Mouse (Mus musculus): ENCODE results near the gene Prpsap1. TPM values are rescaled to one million over a fixed set of nuclear protein-coding genes. Genes with fewer than 3 reads are reported as not detected.
"Not testable (repeated sequence)": the region's sequence is repeated elsewhere in the genome, so short reads cannot be mapped to it uniquely, and the experiment has no call there.

Prpsap1 gene
- polyA plus RNA-seq, 1 experiment from 2014 or later: 181 TPM

DNA sequence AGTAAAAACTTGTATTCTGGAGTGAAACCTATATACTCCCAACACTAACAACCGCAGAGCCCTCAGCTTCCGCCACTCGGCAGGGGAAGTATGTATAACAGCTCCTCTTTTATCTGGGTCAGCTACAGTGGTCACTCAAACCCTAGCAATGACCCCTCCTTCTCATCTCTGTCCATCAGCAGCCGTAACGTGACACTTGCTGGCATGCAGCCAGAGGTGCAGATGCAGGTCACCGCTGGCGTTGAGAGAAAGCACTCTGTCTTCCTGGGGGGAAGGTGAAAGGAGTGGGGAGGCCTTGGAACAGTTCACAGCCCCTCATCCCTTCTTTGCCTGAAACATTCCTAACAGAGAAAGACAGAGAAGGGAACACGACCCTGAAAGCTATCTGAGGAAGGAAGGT, 14.2 kb downstream of the Prpsap1 start:
- Histone ChIP-seq H3K27me3 (replicated peaks; ENCODE audit: control insufficient read depth, insufficient read depth, low read length) (no peaks in the 10 kb centered on the region), H3K4me3 (ENCODE audit: low read length) (no peak overlapping the region), H3K4me2 (ENCODE audit: low read length) (no peak overlapping the region), H3K4me1 (ENCODE audit: control insufficient read depth, insufficient read depth, low read depth, low read length) (no peaks in the 10 kb centered on the region), H3K9me3 (ENCODE audit: control insufficient read depth, low read length) (no peaks in the 10 kb centered on the region), H3K9ac (ENCODE audit: low read depth, low read length) (no peak overlapping the region), H3K36me3 (ENCODE audit: control insufficient read depth, insufficient read depth, low read length) (peaks cover 49% of the 10 kb centered on the region), H3K27ac (ENCODE audit: low read depth, low read length) (no peak overlapping the region)
- no peak for ATAC-seq
- 59% methylated on average over 8 of the region's 8 CpGs for WGBS

DNA sequence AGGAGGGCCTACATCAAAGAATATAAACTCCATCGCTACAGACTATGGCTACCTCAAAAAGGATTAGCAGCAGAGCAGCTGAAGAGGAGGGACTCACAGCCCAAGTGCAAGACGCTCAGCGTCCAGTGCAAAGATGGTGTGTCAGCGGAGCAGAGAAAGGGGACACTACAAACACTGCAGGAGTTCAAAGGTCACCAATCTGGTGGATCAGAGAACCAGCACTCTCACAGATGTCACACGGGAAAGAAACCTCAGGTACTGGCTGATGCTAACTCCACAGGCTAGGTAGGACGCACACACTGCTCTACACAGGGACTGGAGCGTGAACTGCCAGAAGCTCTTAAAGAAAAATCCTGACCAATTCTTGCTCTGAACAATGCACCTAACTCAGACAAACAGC, 15.0 kb downstream of the Prpsap1 start:
- WGBS: 85% methylated on average over 7 of the region's 7 CpGs
- no peak for ATAC-seq
- H3K36me3 ChIP-seq (ENCODE audit: control insufficient read depth, insufficient read depth, low read length): peaks cover 42% of the 10 kb centered on the region
- H3K4me3 ChIP-seq (ENCODE audit: low read length): no peak overlapping the region
- H3K27ac ChIP-seq (ENCODE audit: low read depth, low read length): no peak overlapping the region
- H3K9me3 ChIP-seq (ENCODE audit: control insufficient read depth, low read length): no peaks in the 10 kb centered on the region
- H3K9ac ChIP-seq (ENCODE audit: low read depth, low read length): no peak overlapping the region
- no peaks in the 10 kb centered on the region for H3K4me1 ChIP-seq (ENCODE audit: control insufficient read depth, insufficient read depth, low read depth, low read length)
- H3K4me2 ChIP-seq (ENCODE audit: low read length): no peak overlapping the region
- no peaks in the 10 kb centered on the region for H3K27me3 ChIP-seq (replicated peaks; ENCODE audit: control insufficient read depth, insufficient read depth, low read length)

DNA sequence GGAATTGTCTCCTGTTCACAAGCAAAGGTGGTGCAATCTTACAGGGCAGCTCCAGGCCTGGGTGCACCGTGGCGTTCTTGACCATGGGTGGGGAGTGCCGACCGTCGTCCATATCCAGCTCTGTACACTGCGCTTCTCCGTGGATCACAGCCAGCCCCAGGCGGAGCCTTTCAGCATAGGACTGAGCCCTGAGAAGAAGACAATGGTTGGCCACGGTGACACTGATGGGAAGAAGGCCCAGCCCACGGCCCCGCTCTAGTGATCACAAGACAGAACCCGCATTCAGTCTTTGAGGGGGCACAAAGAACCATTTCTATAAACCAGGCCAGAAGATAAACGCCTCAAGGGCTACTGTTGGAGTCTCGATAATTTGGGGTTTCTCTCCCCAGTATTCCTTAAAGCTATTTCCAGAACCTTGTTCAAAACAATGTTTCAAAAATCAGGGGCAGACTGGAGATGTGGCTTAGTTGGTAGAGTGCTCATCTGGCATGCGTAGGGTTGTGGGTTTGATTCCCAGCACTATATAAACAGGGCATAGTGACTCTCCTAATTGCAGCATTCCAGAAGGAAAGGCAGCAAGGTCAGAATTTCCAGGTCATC, 16.7 kb downstream of the Prpsap1 start:
- H3K9me3 ChIP-seq (ENCODE audit: control insufficient read depth, low read length): no peaks in the 10 kb centered on the region
- H3K27ac ChIP-seq (ENCODE audit: low read depth, low read length): no peak overlapping the region
- H3K27me3 ChIP-seq (replicated peaks; ENCODE audit: control insufficient read depth, insufficient read depth, low read length): no peaks in the 10 kb centered on the region
- H3K4me1 ChIP-seq (ENCODE audit: control insufficient read depth, insufficient read depth, low read depth, low read length): no peaks in the 10 kb centered on the region
- H3K9ac ChIP-seq (ENCODE audit: low read depth, low read length): no peak overlapping the region
- H3K36me3 ChIP-seq (ENCODE audit: control insufficient read depth, insufficient read depth, low read length): peaks cover 48% of the 10 kb centered on the region
- 73% methylated on average over 15 of the region's 15 CpGs for WGBS
- H3K4me2 ChIP-seq (ENCODE audit: low read length): no peak overlapping the region
- no peak overlapping the region for H3K4me3 ChIP-seq (ENCODE audit: low read length)
- no peak for ATAC-seq

DNA sequence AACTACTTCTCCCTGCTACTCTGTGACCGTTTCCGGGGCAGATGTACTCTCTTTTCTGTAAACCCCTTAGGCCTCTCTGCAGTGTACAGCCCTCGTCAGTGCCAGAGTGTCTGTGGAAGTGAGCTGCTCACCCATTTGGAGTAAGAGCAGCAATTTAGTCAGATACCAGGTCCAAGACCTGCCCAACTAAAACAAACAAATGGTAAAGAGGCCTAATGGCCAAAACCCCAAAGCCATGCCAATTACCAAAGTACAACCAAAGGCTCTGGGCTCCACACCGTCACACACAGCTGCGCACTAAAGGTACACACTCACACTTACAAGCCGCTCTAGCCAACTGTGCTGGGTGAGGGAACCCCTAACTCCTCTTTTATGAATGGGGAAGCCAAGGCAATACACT, 17.3 kb downstream of the Prpsap1 start:
- H3K4me1 ChIP-seq (ENCODE audit: control insufficient read depth, insufficient read depth, low read depth, low read length): no peaks in the 10 kb centered on the region
- WGBS: 95% methylated on average over 6 of the region's 6 CpGs
- no peak overlapping the region for H3K9ac ChIP-seq (ENCODE audit: low read depth, low read length)
- H3K27me3 ChIP-seq (replicated peaks; ENCODE audit: control insufficient read depth, insufficient read depth, low read length): no peaks in the 10 kb centered on the region
- no peak overlapping the region for H3K4me2 ChIP-seq (ENCODE audit: low read length)
- ATAC-seq: no peak
- H3K36me3 ChIP-seq (ENCODE audit: control insufficient read depth, insufficient read depth, low read length): peaks cover 49% of the 10 kb centered on the region
- no peaks in the 10 kb centered on the region for H3K9me3 ChIP-seq (ENCODE audit: control insufficient read depth, low read length)
- H3K27ac ChIP-seq (ENCODE audit: low read depth, low read length): no peak overlapping the region
- no peak overlapping the region for H3K4me3 ChIP-seq (ENCODE audit: low read length)

DNA sequence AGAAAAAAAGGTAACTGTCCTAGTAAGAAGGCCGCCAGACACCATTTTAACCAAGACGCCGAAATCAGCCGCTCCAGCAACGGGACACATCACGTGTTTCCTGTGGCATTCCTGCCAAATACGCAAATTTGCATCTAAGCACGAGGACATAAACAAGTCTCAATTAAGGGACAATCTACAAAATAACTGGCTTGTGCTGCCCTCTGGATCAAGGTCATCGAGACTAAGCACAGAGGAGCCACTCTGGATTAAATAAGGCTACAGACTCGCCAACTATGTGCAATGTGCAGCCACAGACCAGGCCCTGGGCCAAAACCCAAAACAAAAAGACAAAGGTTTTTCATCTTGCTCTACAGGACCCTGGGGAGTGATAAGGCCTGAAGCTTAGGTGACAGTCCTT, 18.0 kb downstream of the Prpsap1 start:
- H3K4me1 ChIP-seq (ENCODE audit: control insufficient read depth, insufficient read depth, low read depth, low read length): no peaks in the 10 kb centered on the region
- H3K9ac ChIP-seq (ENCODE audit: low read depth, low read length): no peak overlapping the region
- no peaks in the 10 kb centered on the region for H3K27me3 ChIP-seq (replicated peaks; ENCODE audit: control insufficient read depth, insufficient read depth, low read length)
- H3K9me3 ChIP-seq (ENCODE audit: control insufficient read depth, low read length): no peaks in the 10 kb centered on the region
- 81% methylated on average over 10 of the region's 10 CpGs for WGBS
- H3K36me3 ChIP-seq (ENCODE audit: control insufficient read depth, insufficient read depth, low read length): peaks cover 52% of the 10 kb centered on the region
- no peak overlapping the region for H3K4me3 ChIP-seq (ENCODE audit: low read length)
- H3K4me2 ChIP-seq (ENCODE audit: low read length): no peak overlapping the region
- H3K27ac ChIP-seq (ENCODE audit: low read depth, low read length): no peak overlapping the region
- no peak for ATAC-seq

DNA sequence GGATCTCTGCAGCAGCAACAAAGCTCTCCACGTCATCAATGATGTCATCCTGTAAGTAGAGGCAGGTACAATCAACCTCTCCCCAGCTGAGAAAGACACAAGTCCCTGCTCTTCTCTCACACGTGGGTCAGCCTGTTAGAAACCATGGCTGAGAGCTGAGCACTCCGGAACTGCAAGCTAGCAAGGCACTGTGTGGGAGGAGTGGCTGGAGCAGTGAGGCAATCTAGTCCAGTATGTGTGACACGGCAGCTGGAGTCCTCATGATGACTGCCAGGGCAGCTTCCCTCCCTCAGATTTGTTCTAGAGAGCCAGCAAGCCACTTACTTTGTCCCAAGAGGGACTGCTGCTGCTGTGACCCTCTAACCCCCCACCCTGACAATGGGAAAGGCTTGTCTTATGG, 21.7 kb downstream of the Prpsap1 start:
- H3K9ac ChIP-seq (ENCODE audit: low read depth, low read length): no peak overlapping the region
- H3K4me2 ChIP-seq (ENCODE audit: low read length): no peak overlapping the region
- no peaks in the 10 kb centered on the region for H3K27me3 ChIP-seq (replicated peaks; ENCODE audit: control insufficient read depth, insufficient read depth, low read length)
- no peak for ATAC-seq
- no peaks in the 10 kb centered on the region for H3K4me1 ChIP-seq (ENCODE audit: control insufficient read depth, insufficient read depth, low read depth, low read length)
- 89% methylated on average over 4 of the region's 4 CpGs for WGBS
- H3K27ac ChIP-seq (ENCODE audit: low read depth, low read length): no peak overlapping the region
- H3K4me3 ChIP-seq (ENCODE audit: low read length): no peak overlapping the region
- peaks cover 35% of the 10 kb centered on the region for H3K36me3 ChIP-seq (ENCODE audit: control insufficient read depth, insufficient read depth, low read length)
- H3K9me3 ChIP-seq (ENCODE audit: control insufficient read depth, low read length): no peaks in the 10 kb centered on the region

DNA sequence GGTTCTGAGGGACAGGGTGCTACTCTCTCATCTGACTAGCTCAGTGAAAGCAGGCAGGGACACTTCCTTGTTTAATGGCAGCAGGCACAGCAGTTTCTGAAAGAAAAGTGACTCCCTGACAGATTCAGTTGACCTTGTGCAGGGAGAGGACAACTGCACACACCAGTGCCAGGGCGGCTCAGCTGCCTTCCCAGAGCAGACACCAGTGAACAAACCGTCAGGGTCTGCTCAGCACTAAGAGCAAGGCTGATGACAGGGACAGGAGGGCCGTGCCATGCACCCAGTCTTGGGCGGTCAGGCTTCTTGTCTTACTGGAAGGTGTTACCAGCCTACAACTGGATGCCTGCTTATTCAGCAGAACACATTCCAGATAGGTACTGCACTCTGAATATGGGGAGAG, 23.1 kb downstream of the Prpsap1 start:
- no peak overlapping the region for H3K9ac ChIP-seq (ENCODE audit: low read depth, low read length)
- no peaks in the 10 kb centered on the region for H3K9me3 ChIP-seq (ENCODE audit: control insufficient read depth, low read length)
- H3K4me1 ChIP-seq (ENCODE audit: control insufficient read depth, insufficient read depth, low read depth, low read length): no peaks in the 10 kb centered on the region
- H3K36me3 ChIP-seq (ENCODE audit: control insufficient read depth, insufficient read depth, low read length): peaks cover 32% of the 10 kb centered on the region
- no peak for ATAC-seq
- H3K4me2 ChIP-seq (ENCODE audit: low read length): no peak overlapping the region
- no peak overlapping the region for H3K4me3 ChIP-seq (ENCODE audit: low read length)
- no peak overlapping the region for H3K27ac ChIP-seq (ENCODE audit: low read depth, low read length)
- 92% methylated on average over 4 of the region's 4 CpGs for WGBS
- H3K27me3 ChIP-seq (replicated peaks; ENCODE audit: control insufficient read depth, insufficient read depth, low read length): no peaks in the 10 kb centered on the region

DNA sequence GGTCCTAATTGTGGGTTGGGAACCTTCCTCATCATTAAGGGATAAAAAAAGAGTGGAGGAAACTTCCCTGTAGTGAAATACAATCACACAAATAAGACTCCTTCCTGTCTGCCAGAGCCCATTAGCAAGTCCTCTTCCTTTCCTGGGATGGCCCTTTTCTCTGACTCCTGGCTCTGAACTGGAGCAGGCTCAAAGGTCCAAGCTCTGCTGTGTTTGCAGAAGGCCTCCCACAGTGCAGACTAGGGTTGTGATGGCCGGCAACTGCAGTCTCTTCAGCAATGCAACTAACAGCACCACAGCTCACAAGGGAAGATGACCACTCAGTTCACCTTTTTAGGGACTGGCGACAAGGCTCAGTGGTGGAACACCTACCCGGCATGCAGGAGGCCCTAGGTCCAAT, 23.8 kb downstream of the Prpsap1 start:
- H3K27me3 ChIP-seq (replicated peaks; ENCODE audit: control insufficient read depth, insufficient read depth, low read length): no peaks in the 10 kb centered on the region
- H3K27ac ChIP-seq (ENCODE audit: low read depth, low read length): no peak overlapping the region
- peaks cover 31% of the 10 kb centered on the region for H3K36me3 ChIP-seq (ENCODE audit: control insufficient read depth, insufficient read depth, low read length)
- no peaks in the 10 kb centered on the region for H3K9me3 ChIP-seq (ENCODE audit: control insufficient read depth, low read length)
- no peak overlapping the region for H3K4me3 ChIP-seq (ENCODE audit: low read length)
- H3K4me1 ChIP-seq (ENCODE audit: control insufficient read depth, insufficient read depth, low read depth, low read length): no peaks in the 10 kb centered on the region
- 77% methylated on average over 3 of the region's 3 CpGs for WGBS
- 0 out of 2 replicates have a peak, but pooled peaks have one; percentile 27 for ATAC-seq
- no peak overlapping the region for H3K9ac ChIP-seq (ENCODE audit: low read depth, low read length)
- H3K4me2 ChIP-seq (ENCODE audit: low read length): no peak overlapping the region

DNA sequence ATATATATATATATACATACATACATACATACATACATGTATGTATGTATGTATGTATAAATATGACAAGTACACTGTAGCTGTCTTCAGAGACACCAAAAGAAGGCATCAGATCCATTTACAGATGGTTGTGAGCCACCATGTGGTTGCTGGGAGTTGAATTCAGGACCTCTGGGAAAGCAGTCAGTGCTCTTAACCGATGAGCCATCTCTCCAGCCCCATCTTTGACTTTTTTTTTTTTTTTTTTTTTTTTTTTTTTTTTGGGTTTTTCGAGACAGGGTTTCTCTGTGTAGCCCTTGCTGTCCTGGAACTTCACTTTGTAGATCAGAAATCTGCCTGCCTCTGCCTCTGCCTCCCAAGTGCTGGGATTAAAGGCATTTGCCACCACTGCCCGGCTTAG, 25.7 kb downstream of the Prpsap1 start:
- 82% methylated on average over 3 of the region's 3 CpGs for WGBS
- H3K36me3 ChIP-seq (ENCODE audit: control insufficient read depth, insufficient read depth, low read length): peaks cover 27% of the 10 kb centered on the region

DNA sequence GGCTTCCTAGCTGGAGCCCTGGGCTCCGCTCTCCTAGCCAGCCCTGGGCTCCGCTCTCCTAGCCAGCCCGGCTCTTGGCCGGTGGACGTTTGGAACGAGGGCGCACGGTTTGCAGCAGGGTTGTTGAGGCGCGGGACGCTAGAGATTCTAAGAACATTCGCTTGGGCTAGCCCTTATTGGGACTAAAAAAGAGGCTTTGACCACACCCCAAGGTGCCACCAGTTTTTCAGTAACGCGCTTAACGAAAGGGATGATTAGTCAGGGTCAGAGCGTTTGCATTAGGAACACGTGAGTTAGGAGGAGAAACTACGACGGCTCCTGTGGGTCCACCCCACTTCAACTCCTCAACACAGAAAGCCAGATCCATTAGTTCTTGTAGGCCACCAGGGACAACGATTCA, 27.9 kb downstream of the Prpsap1 start, which contains the start of gene Qrich2:
TSS of gene Qrich2 (minus strand) at position 101 of the 400 bp plus-strand sequence.
- Histone ChIP-seq H3K9ac (ENCODE audit: low read depth, low read length) (no peak within 1 kb of the TSS), H3K4me1 (ENCODE audit: control insufficient read depth, insufficient read depth, low read depth, low read length) (no peaks in the 10 kb centered on the region), H3K4me3 (ENCODE audit: low read length) (no peak within 1 kb of the TSS), H3K9me3 (ENCODE audit: control insufficient read depth, low read length) (no peaks in the 10 kb centered on the region), H3K36me3 (ENCODE audit: control insufficient read depth, insufficient read depth, low read length) (peaks cover 6% of the 10 kb centered on the region), H3K27me3 (replicated peaks; ENCODE audit: control insufficient read depth, insufficient read depth, low read length) (no peaks in the 10 kb centered on the region), H3K4me2 (ENCODE audit: low read length) (no peak within 1 kb of the TSS), H3K27ac (ENCODE audit: low read depth, low read length) (no peak within 1 kb of the TSS)
- ATAC-seq: no peak
- 63% methylated on average over 20 of the region's 20 CpGs for WGBS

More for the DNA sequence above, 25.7 kb downstream of the Prpsap1 start:
- not testable (repeated sequence) for H3K4me3 ChIP-seq (ENCODE audit: low read length); H3K27ac ChIP-seq (ENCODE audit: low read depth, low read length); H3K9ac ChIP-seq (ENCODE audit: low read depth, low read length); ATAC-seq; H3K4me2 ChIP-seq (ENCODE audit: low read length); H3K9me3 ChIP-seq (ENCODE audit: control insufficient read depth, low read length); H3K27me3 ChIP-seq (replicated peaks; ENCODE audit: control insufficient read depth, insufficient read depth, low read length); H3K4me1 ChIP-seq (ENCODE audit: control insufficient read depth, insufficient read depth, low read depth, low read length)
